Mouse (Mus musculus) gastrocnemius, postnatal 10 days (tissue): ENCODE measurements around the gene Gm21921. TPM values are rescaled to one million over a fixed set of nuclear protein-coding genes. Genes with fewer than 3 reads are reported as not detected.
"Not testable (repeated sequence)": the region's sequence is repeated elsewhere in the genome, so short reads cannot be mapped to it uniquely, and the experiment has no call there.

Experiments
- DNase-seq: peaks from one replicate; pipeline ENCODE4 v3.0.0; 2021; ENCODE audit warnings: mixed read lengths
- long read RNA-seq, 2 experiments: library from polyadenylated mRNA; stranded (forward); transcript quantifications; one replicate each; pipeline ENCODE4 v2.0.0; 2021
- total RNA-seq, 2 experiments: library from RNA; stranded (reverse); gene quantifications; 2 replicates each; pipeline ENCODE4 v1.2.3; 2021

Gm21921 gene
- not detected for total RNA-seq
- long read RNA-seq, experiment 1, result 0 reads
- long read RNA-seq, experiment 2, result 0 reads

DNA sequence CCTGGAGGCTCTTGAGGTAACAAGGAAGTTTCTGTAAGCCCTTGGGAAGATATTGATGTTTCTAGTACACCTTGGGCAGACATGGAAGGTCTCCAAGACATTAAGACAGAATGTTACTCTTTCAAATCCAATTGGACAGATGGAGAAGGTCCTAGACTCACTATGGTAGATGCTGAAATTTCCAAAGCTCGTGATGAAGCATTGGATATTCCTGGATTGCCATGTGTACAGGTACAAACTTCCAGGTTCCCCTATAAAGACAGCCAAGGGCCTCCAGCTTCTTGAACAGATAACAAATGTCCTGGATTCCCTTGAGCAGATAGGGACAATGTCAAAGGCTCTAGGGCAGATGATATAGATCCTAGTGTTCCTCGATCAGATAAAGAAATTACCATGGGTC lies at the start of gene Gm21921:
Gene Gm21921 (minus strand): TSS at position 101 of the 400 bp plus-strand sequence.
- not testable (repeated sequence) for DNase-seq
